Mouse (Mus musculus) stomach, postnatal 0 days (tissue): ENCODE results near the gene Dusp6.

Experiments
- CTCF ChIP-seq: IDR thresholded peaks from 2 replicates; pipeline ENCODE4 v1.5.1; 2016; ENCODE audit warnings: antibody characterized with exemption, low read depth, mild to moderate bottlenecking, moderate library complexity
- EP300 ChIP-seq: optimal IDR thresholded peaks from 2 replicates; pipeline ENCODE3; 2016; ENCODE audit warnings: antibody characterized with exemption

- TF ChIP-seq CTCF (no peak), EP300 (no peak)
Observed at GRCm38 (mm10) chr10:99224218-99224617, 38.8 kb upstream of the Dusp6 start.
